Mouse (Mus musculus) embryonic facial prominence, embryonic 11.5 days (tissue): ENCODE results near the gene Ppp3cb. TPM values are rescaled to one million over a fixed set of nuclear protein-coding genes. Genes with fewer than 3 reads are reported as not detected.
A peak's percentile ranks its signal among the peaks of the same experiment; 100 is the strongest.

ENCODE experiments used
- ATAC-seq: fragments of 200-750 bp; cut with Nextera tagmentation; replicated peaks from 2 replicates; pipeline ENCODE4 v1.8.0; 2017; ENCODE audit warnings: low read depth; ENCODE audit not compliant: insufficient number of reproducible peaks, low FRiP score, low TSS enrichment
- DNase-seq: peaks from one replicate; pipeline ENCODE4 v3.0.0-alpha.2; 2015; ENCODE audit warnings: low spot score
- H3K27ac ChIP-seq: fragments of 300-500 bp; sonication (generic); replicated peaks from 2 replicates; pipeline ENCODE4 v1.5.1; 2014; ENCODE audit warnings: mild to moderate bottlenecking, low read depth, low read length, control low read depth
- H3K27me3 ChIP-seq: fragments of 300-500 bp; sonication (generic); 2 replicates; pipeline ENCODE4 v1.6.1; 2014; ENCODE audit warnings: mild to moderate bottlenecking, low read length, moderate library complexity, mixed read lengths; ENCODE audit not compliant: control insufficient read depth, insufficient read depth
- H3K36me3 ChIP-seq: fragments of 300-500 bp; sonication (generic); replicated peaks from 2 replicates; pipeline ENCODE4 v1.6.1; 2014; ENCODE audit warnings: low read depth, mild to moderate bottlenecking, low read length, moderate library complexity, mixed read lengths; ENCODE audit not compliant: control insufficient read depth, insufficient read depth
- H3K4me1 ChIP-seq: fragments of 300-500 bp; sonication (generic); 2 replicates; pipeline ENCODE4 v1.6.1; 2014; ENCODE audit warnings: low read length, mixed read lengths; ENCODE audit not compliant: control insufficient read depth, insufficient read depth
- H3K4me2 ChIP-seq: fragments of 300-500 bp; sonication (generic); 2 replicates; pipeline ENCODE4 v1.6.1; 2014; ENCODE audit warnings: low read depth, mild to moderate bottlenecking, control low read depth, low read length, moderate library complexity
- H3K4me3 ChIP-seq: fragments of 300-500 bp; sonication (generic); 2 replicates; pipeline ENCODE4 v1.5.1; 2014; ENCODE audit warnings: low read depth, low read length, control low read depth
- H3K9ac ChIP-seq: fragments of 300-500 bp; sonication (generic); replicated peaks from 2 replicates; pipeline ENCODE4 v1.6.1; 2014; ENCODE audit warnings: mild to moderate bottlenecking, control low read depth, low read length
- H3K9me3 ChIP-seq: fragments of 300-500 bp; sonication (generic); replicated peaks from 2 replicates; pipeline ENCODE4 v1.6.1; 2016; ENCODE audit warnings: mild to moderate bottlenecking, low read length, inconsistent platforms, mixed read lengths; ENCODE audit not compliant: control insufficient read depth
- WGBS: fragments of 180-500 bp; shearing (Covaris S2); extraction: QIAGEN DNeasy Blood & Tissue Kit; methylation state at CpG from one replicate; pipeline ENCODE4 v1.1.7; 2014; 5-methylcytosine and 5-hydroxymethylcytosine counted together
- polyA plus RNA-seq: library from polyadenylated mRNA; unstranded; fragments of >200 nt; fragmentation: Nextera tagmentation; extraction: Ambion mirVana; gene quantifications from 2 replicates; pipeline ENCODE4 v1.2.1, GENCODE M21; 2014

Gene Ppp3cb
- polyA plus RNA-seq, 1 experiment from 2014 or later, result 62.5 TPM

DNA sequence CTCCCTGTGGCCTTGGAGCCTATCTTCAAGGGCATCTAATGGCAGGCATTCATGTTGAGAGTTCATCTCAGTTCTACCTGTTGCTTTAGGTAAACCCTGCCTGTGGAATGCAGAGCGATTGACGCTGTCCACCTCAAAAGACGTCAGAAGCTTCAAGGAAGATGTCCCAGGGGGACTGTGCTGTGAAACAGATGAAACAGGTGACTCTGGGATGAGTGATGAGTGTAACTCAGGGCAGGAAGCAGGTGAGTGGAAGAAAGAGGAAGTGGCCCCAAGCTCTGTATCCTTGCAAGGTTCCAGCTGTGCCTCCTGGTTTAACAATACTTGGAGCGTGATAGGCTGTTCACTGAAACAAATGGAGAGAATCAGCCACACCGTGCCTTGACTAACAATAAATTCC is 15.5 kb upstream of the Ppp3cb start:
- Histone ChIP-seq H3K4me3 (no peak overlapping the region), H3K9me3 (no peaks in the 10 kb centered on the region), H3K36me3 (peaks cover 2% of the 10 kb centered on the region; the same call in 1 of the 2 replicates), H3K4me1 (no peaks in the 10 kb centered on the region), H3K27me3 (no peaks in the 10 kb centered on the region), H3K4me2 (no peak overlapping the region), H3K27ac (no peak overlapping the region), H3K9ac (no peak overlapping the region)
- ATAC-seq (no peak), DNase-seq (no peak)
- 93% methylated on average over 5 of the region's 5 CpGs for WGBS

DNA sequence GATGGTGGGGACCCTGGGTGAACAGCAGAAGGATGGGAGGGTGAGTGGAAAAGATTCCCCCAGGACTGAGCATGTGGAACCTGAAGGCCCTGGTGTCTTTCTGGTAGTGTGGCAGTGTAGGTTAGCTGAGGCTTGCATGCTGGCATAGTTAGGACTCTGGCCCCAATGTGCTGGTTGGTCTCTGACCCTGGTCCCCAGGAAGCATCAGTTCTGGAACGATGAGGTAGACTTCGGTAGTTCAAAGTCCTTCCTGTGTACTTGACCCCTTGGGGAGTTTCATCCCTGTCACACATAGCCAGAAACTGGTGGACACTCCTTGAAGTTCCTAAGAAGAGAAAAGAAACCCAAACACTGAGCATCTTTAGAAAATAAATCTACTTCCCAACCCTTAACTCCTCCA is 3.8 kb upstream of the Ppp3cb start:
- H3K36me3 ChIP-seq, result no peaks in the 10 kb centered on the region
- DNase-seq, result no peak
- H3K9me3 ChIP-seq, result no peaks in the 10 kb centered on the region
- 93% methylated on average over 2 of the region's 2 CpGs for WGBS
- H3K27me3 ChIP-seq, result no peaks in the 10 kb centered on the region
- no peak overlapping the region for H3K4me3 ChIP-seq
- H3K4me1 ChIP-seq, result no peaks in the 10 kb centered on the region
- no peak overlapping the region for H3K4me2 ChIP-seq
- H3K27ac ChIP-seq, result no peak overlapping the region
- ATAC-seq, result no peak
- no peak overlapping the region for H3K9ac ChIP-seq

DNA sequence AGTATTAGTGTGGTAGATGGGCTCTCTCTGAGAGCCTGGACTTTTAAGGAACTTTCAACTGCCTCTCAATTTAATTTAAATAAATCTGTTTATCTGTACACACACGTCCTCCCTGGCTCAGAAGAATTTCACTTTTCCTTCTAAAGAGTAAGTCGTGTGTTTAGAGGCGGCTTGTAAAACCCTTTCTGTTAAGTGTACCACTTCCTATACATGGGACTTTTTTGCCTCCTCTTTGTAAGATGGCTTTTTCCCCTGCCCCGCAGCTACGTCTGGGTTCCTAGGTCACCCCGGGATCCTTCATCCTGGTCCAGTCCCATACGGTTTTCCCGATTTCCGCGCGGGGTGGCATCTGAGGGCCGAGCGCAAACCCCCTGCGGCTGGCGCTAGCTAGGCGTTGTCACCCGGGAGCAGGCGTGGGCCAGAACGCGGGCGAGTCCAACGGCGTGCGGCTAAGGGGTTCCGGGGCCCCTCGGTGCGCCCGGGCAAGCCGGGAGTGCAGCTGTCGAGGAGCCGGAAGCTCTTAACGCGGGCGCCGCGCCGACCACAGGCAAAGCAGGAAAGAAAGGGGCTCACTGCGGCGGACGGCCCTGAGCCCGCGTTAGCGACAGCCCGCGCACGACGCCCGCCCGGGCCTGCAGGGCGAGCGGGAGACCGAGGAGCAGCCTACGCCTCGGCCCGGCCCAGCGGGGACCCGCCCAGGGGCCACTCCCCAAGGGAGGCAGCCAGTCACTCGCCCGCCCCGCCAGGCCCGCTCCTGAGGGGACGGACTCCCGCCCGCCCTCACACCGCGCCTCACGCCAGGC is 643 bp downstream of the Ppp3cb start:
- Histone ChIP-seq H3K9me3 (no peaks in the 10 kb centered on the region), H3K27ac (peak overlapping the region; percentile 99)

DNA sequence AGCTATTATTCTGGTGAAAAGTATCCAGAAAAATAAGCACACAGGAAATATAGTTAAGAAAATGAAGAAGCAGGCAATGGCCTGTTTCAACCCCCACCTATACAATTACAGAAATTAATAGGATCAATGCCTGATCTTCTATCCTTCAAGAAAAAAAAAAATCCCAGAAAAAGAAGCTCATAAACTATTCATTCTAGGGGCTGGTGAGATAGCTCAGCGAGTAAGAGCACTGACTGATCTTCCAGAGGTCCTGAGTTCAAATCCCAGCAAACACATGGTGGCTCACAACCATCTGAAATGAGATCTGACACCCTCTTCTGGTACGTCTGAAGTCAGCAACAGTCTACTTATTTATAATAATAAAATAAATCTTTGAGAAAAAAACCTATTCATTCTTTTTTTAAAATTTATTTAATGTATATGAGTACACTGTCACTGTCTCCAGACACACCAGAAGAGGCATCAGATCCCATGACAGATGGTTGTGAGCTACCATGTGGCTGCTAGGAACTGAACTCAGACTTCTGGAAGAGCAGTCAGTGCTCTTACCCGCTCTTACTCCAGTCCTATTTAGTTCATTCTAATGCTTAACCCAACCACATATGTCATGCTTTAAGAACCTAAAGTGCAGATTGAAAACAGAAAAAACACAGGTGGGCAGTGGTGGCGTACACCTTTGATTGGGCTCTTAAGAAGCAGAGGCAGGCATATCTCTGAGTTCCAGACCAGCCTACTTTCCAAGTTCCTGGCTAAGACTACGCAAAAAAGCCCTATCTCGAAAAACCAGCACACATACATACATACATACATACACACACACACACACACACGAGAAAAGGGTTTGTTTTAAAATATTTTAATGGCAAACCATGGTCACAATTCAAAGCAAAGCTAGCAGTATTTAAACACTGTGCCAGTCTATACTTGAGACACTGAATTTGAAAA is 1.6 kb downstream of the Ppp3cb start:
- Histone ChIP-seq H3K27ac (no peak overlapping the region), H3K27me3 (no peaks in the 10 kb centered on the region), H3K4me1 (no peaks in the 10 kb centered on the region), H3K9me3 (no peaks in the 10 kb centered on the region), H3K9ac (no peak overlapping the region), H3K4me3 (peak overlapping the region; percentile 71), H3K4me2 (peak overlapping the region; percentile 40; the same call in 1 of the 2 replicates), H3K36me3 (no peaks in the 10 kb centered on the region)
- DNase-seq (no peak), ATAC-seq (no peak)
- WGBS, result 77% methylated on average over 7 of the region's 7 CpGs

More for the DNA sequence above, 643 bp downstream of the Ppp3cb start:
- Histone ChIP-seq H3K4me1 (no peaks in the 10 kb centered on the region), H3K4me3 (peak overlapping the region; percentile 71), H3K36me3 (no peaks in the 10 kb centered on the region), H3K9ac (peak overlapping the region; percentile 94), H3K4me2 (peak overlapping the region; percentile 40), H3K27me3 (no peaks in the 10 kb centered on the region)
- ATAC-seq (peak; percentile 99), DNase-seq (peak; percentile 79)
- WGBS, result 1% methylated on average over 42 of the region's 67 CpGs

DNA sequence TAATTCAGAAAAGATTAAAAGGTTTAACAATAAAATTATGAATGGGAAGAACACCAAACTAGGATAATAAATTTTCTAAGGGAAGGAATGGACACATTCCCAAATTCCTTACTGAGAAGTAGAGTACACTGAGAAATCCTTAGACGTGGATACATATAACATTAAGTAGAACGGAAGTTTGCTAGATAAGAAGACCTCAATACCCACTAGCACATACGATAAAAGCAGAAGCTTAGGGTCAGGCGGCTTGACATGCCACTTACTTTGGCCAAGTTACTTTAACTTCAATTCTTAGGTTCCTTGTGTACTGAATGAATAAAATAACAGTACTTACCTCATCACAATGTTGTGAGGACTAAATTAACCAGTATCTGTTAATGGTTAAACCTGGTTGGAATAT is 16.7 kb downstream of the Ppp3cb start:
- WGBS, result 93% methylated on average over 4 of the region's 4 CpGs
- Histone ChIP-seq H3K36me3 (no peaks in the 10 kb centered on the region), H3K4me2 (no peak overlapping the region)

DNA sequence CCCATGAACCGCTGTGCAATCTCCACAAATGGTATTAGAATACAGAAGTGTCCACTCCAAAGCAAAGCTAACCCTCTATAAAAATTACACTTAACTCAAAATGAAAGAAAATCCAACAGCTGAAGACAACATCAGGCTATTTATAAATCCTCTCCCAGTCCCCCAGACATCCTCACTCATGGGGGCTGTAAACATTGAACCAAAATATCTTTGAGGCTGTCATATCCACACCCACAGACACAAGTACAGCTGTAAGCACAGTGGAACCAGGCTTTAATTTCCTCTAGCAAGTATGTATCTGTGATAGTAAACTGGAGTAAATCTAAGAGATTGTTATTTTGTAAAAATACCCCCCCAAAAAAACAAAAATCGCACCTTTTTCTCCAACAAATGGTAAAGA is 26.2 kb downstream of the Ppp3cb start:
- no peaks in the 10 kb centered on the region for H3K27me3 ChIP-seq
- WGBS, result 98% methylated on average over 2 of the region's 2 CpGs

More for the DNA sequence above, 16.7 kb downstream of the Ppp3cb start:
- ATAC-seq (no peak), DNase-seq (no peak)
- Histone ChIP-seq H3K9ac (no peak overlapping the region), H3K9me3 (no peaks in the 10 kb centered on the region), H3K4me1 (no peaks in the 10 kb centered on the region), H3K27ac (no peak overlapping the region), H3K27me3 (no peaks in the 10 kb centered on the region), H3K4me3 (no peak overlapping the region)

DNA sequence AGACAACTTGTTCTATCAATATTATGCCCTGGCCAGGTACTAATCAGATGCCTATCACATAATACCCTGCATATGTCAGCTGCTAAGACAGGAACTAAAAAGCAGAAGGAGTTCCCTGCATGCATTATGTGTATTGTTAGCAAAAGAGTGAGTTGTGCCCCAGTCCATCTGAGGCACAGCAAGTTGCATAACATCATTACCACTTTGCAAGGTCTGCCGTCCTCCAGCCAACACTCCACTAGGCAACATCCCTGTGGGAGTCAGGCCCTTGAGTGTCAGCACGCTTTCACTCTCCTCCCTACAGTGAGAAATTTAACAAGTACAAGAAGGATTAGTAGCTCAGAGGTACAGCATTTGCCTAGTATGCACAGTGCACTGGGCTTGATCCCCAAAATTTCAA is 37.9 kb downstream of the Ppp3cb start:
- no peaks in the 10 kb centered on the region for H3K9me3 ChIP-seq
- no peak overlapping the region for H3K4me3 ChIP-seq
- no peaks in the 10 kb centered on the region for H3K27me3 ChIP-seq
- H3K4me2 ChIP-seq, result no peak overlapping the region
- 80% methylated on average over 2 of the region's 2 CpGs for WGBS
- no peaks in the 10 kb centered on the region for H3K4me1 ChIP-seq
- no peak overlapping the region for H3K9ac ChIP-seq
- peaks cover 4% of the 10 kb centered on the region for H3K36me3 ChIP-seq
- H3K27ac ChIP-seq, result no peak overlapping the region
- DNase-seq (no peak), ATAC-seq (no peak)

More for the DNA sequence above, 26.2 kb downstream of the Ppp3cb start:
- no peaks in the 10 kb centered on the region for H3K4me1 ChIP-seq
- no peak overlapping the region for H3K4me2 ChIP-seq
- H3K4me3 ChIP-seq, result no peak overlapping the region
- peaks cover 3% of the 10 kb centered on the region; the same call in 1 of the 2 replicates for H3K36me3 ChIP-seq
- no peak overlapping the region for H3K9ac ChIP-seq
- no peaks in the 10 kb centered on the region for H3K9me3 ChIP-seq
- DNase-seq (no peak), ATAC-seq (no peak)
- H3K27ac ChIP-seq, result no peak overlapping the region
